Comparison of ENCODE assay signal across 14 mouse cellular contexts in genomic region chr6:138583314-138583713, GRCm38 (mm10). TPM values are rescaled to one million over a fixed set of nuclear protein-coding genes. Genes with fewer than 3 reads are reported as not detected.
A peak's percentile ranks its signal among the peaks of the same experiment; 100 is the strongest.
DNase-seq lines count a peak whose midpoint lies in the region; ATAC-seq and TF ChIP-seq lines count a peak whose summit lies in the region.
"Had no signal": no experiment of that assay in that cellular context is flagged by ENCODE, and none has a peak within 500 bp of the region (broad histone marks: within the 10 kb centered on the region; RNA-seq: fewer than 3 reads in every experiment).

No protein-coding gene starts in this region.

- peak; percentile 32 for DNase-seq in hindbrain, embryonic 11.5 days (ENCODE audit: low spot score)
- peak; percentile 42 for DNase-seq in testis, postnatal 10 days (ENCODE audit: low spot score)
- no peak for DNase-seq in testis, postnatal 14 days (ENCODE audit: low spot score)
- peak; percentile 65 for DNase-seq in forelimb bud, embryonic 11.5 days (ENCODE audit: low read depth, low spot score)
- DNase-seq in stomach, postnatal 0 days (ENCODE audit: low spot score): peak; percentile 26
- no peak for DNase-seq in thymus, postnatal 36 days
- no peak for DNase-seq in thymus, adult 18-20 months
- DNase-seq: gastrocnemius, adult 2 months; heart, postnatal 36 days; right cerebral cortex, postnatal 25 days had no signal

- TF ChIP-seq CTCF in stomach, postnatal 0 days (IDR thresholded peaks at IDR 0.05; ENCODE audit: low read depth): no peak

- H3K9me3 ChIP-seq in hindbrain, embryonic 11.5 days (ENCODE audit: control insufficient read depth, low read length): no peaks in the 10 kb centered on the region
- H3K9me3 ChIP-seq in hindbrain, embryonic 16.5 days (ENCODE audit: control insufficient read depth, low read length): no peaks in the 10 kb centered on the region
- H3K9me3 ChIP-seq in stomach, postnatal 0 days (ENCODE audit: control insufficient read depth, low read length): no peaks in the 10 kb centered on the region
- H3K9me3 ChIP-seq: embryonic facial prominence, embryonic 12.5 days had no signal

- no peak overlapping the region for H3K4me3 ChIP-seq in hindbrain, embryonic 11.5 days (ENCODE audit: low read depth, low read length)
- no peak overlapping the region for H3K4me3 ChIP-seq in hindbrain, embryonic 16.5 days (ENCODE audit: low read length)
- no peak overlapping the region for H3K4me3 ChIP-seq in stomach, postnatal 0 days (ENCODE audit: low read depth, low read length)
- H3K4me3 ChIP-seq: embryonic facial prominence, embryonic 12.5 days; gastrocnemius, adult 2 months had no signal

- no peak for ATAC-seq in hindbrain, embryonic 11.5 days (ENCODE audit: low FRiP score)
- no peak for ATAC-seq in hindbrain, embryonic 16.5 days
- ATAC-seq in stomach, postnatal 0 days (ENCODE audit: low FRiP score, low TSS enrichment): no peak

- no peaks in the 10 kb centered on the region for H3K4me1 ChIP-seq in hindbrain, embryonic 11.5 days (replicated peaks; ENCODE audit: control insufficient read depth, insufficient read depth, low read length)
- H3K4me1 ChIP-seq in hindbrain, embryonic 16.5 days (ENCODE audit: control insufficient read depth, insufficient read depth, low read depth, low read length): no peaks in the 10 kb centered on the region
- no peaks in the 10 kb centered on the region for H3K4me1 ChIP-seq in stomach, postnatal 0 days (replicated peaks; ENCODE audit: control insufficient read depth, insufficient read depth)
- H3K4me1 ChIP-seq: embryonic facial prominence, embryonic 12.5 days had no signal

- no peak for TF ChIP-seq EP300 in stomach, postnatal 0 days (optimal IDR thresholded peaks at IDR 0.05)

- no peak overlapping the region for H3K27ac ChIP-seq in hindbrain, embryonic 11.5 days (ENCODE audit: low read depth, low read length)
- H3K27ac ChIP-seq in hindbrain, embryonic 16.5 days (ENCODE audit: low read depth, low read length): no peak overlapping the region
- H3K27ac ChIP-seq in stomach, postnatal 0 days (replicated peaks): no peak overlapping the region
- H3K27ac ChIP-seq: embryonic facial prominence, embryonic 12.5 days; gastrocnemius, adult 2 months; liver, embryonic 14.5 days had no signal

- no peak overlapping the region for H3K9ac ChIP-seq in hindbrain, embryonic 11.5 days (ENCODE audit: low read depth, low read length)
- H3K9ac ChIP-seq in hindbrain, embryonic 16.5 days (ENCODE audit: low read depth, low read length): no peak overlapping the region
- H3K9ac ChIP-seq in stomach, postnatal 0 days (ENCODE audit: low read length): no peak overlapping the region
- H3K9ac ChIP-seq: embryonic facial prominence, embryonic 12.5 days; liver, embryonic 14.5 days had no signal

- 74% methylated on average over 8 of the region's 8 CpGs for WGBS in hindbrain, embryonic 11.5 days
- 66% methylated on average over 8 of the region's 8 CpGs for WGBS in hindbrain, embryonic 16.5 days
- 58% methylated on average over 8 of the region's 8 CpGs for WGBS in stomach, postnatal 0 days

- no peak overlapping the region for H3K4me2 ChIP-seq in hindbrain, embryonic 11.5 days (replicated peaks; ENCODE audit: low read depth, low read length)
- no peak overlapping the region for H3K4me2 ChIP-seq in hindbrain, embryonic 16.5 days (ENCODE audit: low read length)
- H3K4me2 ChIP-seq in stomach, postnatal 0 days (replicated peaks; ENCODE audit: low read depth): no peak overlapping the region
- H3K4me2 ChIP-seq: embryonic facial prominence, embryonic 12.5 days had no signal

- H3K27me3 ChIP-seq in hindbrain, embryonic 11.5 days (ENCODE audit: control insufficient read depth, insufficient read depth, low read length): no peaks in the 10 kb centered on the region
- H3K27me3 ChIP-seq in hindbrain, embryonic 16.5 days (replicated peaks; ENCODE audit: control insufficient read depth, insufficient read depth, low read length): no peaks in the 10 kb centered on the region
- no peaks in the 10 kb centered on the region for H3K27me3 ChIP-seq in stomach, postnatal 0 days (ENCODE audit: control insufficient read depth, insufficient read depth, low read length)
- H3K27me3 ChIP-seq: embryonic facial prominence, embryonic 12.5 days had no signal

- H3K36me3 ChIP-seq in hindbrain, embryonic 11.5 days (ENCODE audit: control insufficient read depth, insufficient read depth, low read length): no peaks in the 10 kb centered on the region
- H3K36me3 ChIP-seq in hindbrain, embryonic 16.5 days (ENCODE audit: control insufficient read depth, insufficient read depth, low read length): no peaks in the 10 kb centered on the region
- no peaks in the 10 kb centered on the region for H3K36me3 ChIP-seq in stomach, postnatal 0 days (ENCODE audit: control insufficient read depth, insufficient read depth, low read length)
- H3K36me3 ChIP-seq: embryonic facial prominence, embryonic 12.5 days; G1E had no signal

RNA-seq across cellular contexts. Expression of gene Lmo3, which starts 1.5 kb away (rescaled TPM):
- polyA plus RNA-seq in hindbrain, embryonic 11.5 days (2014; fragmentation: Nextera tagmentation; extraction: Ambion mirVana): 13.1 and 15.4 TPM in 2 replicates
- 83.4 and 89.5 TPM in 2 replicates for polyA plus RNA-seq in hindbrain, embryonic 16.5 days (2015; fragmentation: Nextera tagmentation; extraction: Ambion mirVana)
- polyA plus RNA-seq in stomach, postnatal 0 days (2015; fragmentation: Nextera tagmentation; extraction: Ambion mirVana): 1.3 TPM in 2 replicates
- polyA plus RNA-seq: G1E had no signal

Comparison
In these comparisons a context has a peak if more than half of its experiments do, and no peak if none do; other contexts are left out.
1. DNase-seq: peak in hindbrain, embryonic 11.5 days (single experiment), testis, postnatal 10 days (single experiment), forelimb bud, embryonic 11.5 days (single experiment) and stomach, postnatal 0 days (single experiment); none in testis, postnatal 14 days (single experiment), thymus, postnatal 36 days (0 of 2) and thymus, adult 18-20 months (0 of 2).